Mouse (Mus musculus) intestine, embryonic 15.5 days (tissue): ENCODE measurements at regions not wholly inside any gene's neighbourhood (a gene's known extent, or its start where the extent isn't known, plus 50 kb on each side); places are given as distances from the start of the nearest gene placed in this dataset.

ENCODE experiments used
- ATAC-seq: fragments of 200-750 bp; cut with Nextera tagmentation; 2 replicates; pipeline ENCODE4 v1.8.0; 2017; ENCODE audit warnings: moderate TSS enrichment, moderate library complexity
- H3K27ac ChIP-seq: fragments of 300-500 bp; sonication (generic); 2 replicates; pipeline ENCODE4 v1.5.1; 2015; ENCODE audit warnings: mild to moderate bottlenecking, inconsistent platforms
- H3K27me3 ChIP-seq: fragments of 300-500 bp; sonication (generic); replicated peaks from 2 replicates; pipeline ENCODE4 v1.6.1; 2015; ENCODE audit warnings: inconsistent platforms
- H3K36me3 ChIP-seq: fragments of 300-500 bp; sonication (generic); 2 replicates; pipeline ENCODE4 v1.6.1; 2015; ENCODE audit warnings: inconsistent platforms
- H3K4me1 ChIP-seq: fragments of 300-500 bp; sonication (generic); replicated peaks from 2 replicates; pipeline ENCODE4 v1.6.1; 2015; ENCODE audit warnings: inconsistent platforms
- H3K4me2 ChIP-seq: fragments of 300-500 bp; sonication (generic); replicated peaks from 2 replicates; pipeline ENCODE4 v1.6.1; 2015; ENCODE audit warnings: mild to moderate bottlenecking, inconsistent platforms
- H3K4me3 ChIP-seq: fragments of 300-500 bp; sonication (generic); replicated peaks from 2 replicates; pipeline ENCODE4 v1.5.1; 2015; ENCODE audit warnings: inconsistent platforms
- H3K9ac ChIP-seq: fragments of 300-500 bp; sonication (generic); 2 replicates; pipeline ENCODE4 v1.6.1; 2015; ENCODE audit warnings: inconsistent platforms
- H3K9me3 ChIP-seq: fragments of 300-500 bp; sonication (generic); 2 replicates; pipeline ENCODE4 v1.6.1; 2016; ENCODE audit warnings: inconsistent platforms
- WGBS: fragments of 180-500 bp; shearing (Covaris S2); methylation state at CpG from one replicate; pipeline ENCODE4 v1.1.7; 2015; 5-methylcytosine and 5-hydroxymethylcytosine counted together

DNA sequence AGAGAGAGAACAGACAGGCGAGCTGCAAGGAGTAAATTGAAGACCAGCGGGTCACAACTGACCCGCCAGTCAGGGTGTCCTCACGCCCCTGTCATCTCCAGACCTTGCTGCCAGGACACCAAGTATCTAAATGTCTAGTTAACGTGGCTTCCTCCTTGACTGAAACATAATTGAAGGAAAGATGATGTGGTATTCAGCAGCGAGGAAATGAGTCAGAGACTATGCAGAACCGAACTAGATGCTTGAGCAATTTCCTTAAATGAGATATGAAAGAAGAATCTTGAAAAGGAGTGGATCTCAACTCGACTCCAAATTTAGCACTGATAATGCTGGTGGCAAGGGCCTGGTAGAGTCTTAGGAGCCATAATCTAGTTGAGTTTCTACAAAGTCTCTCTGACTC, 329.3 kb upstream of the Fam92a start:
- no peaks in the 10 kb centered on the region for H3K9me3 ChIP-seq
- H3K4me1 ChIP-seq, result no peaks in the 10 kb centered on the region
- no peaks in the 10 kb centered on the region for H3K36me3 ChIP-seq
- 88% methylated on average over 8 of the region's 8 CpGs for WGBS
- H3K4me2 ChIP-seq, result no peak overlapping the region
- no peaks in the 10 kb centered on the region for H3K27me3 ChIP-seq
- H3K4me3 ChIP-seq, result no peak overlapping the region
- no peak overlapping the region for H3K9ac ChIP-seq
- no peak overlapping the region for H3K27ac ChIP-seq
- no peak for ATAC-seq

DNA sequence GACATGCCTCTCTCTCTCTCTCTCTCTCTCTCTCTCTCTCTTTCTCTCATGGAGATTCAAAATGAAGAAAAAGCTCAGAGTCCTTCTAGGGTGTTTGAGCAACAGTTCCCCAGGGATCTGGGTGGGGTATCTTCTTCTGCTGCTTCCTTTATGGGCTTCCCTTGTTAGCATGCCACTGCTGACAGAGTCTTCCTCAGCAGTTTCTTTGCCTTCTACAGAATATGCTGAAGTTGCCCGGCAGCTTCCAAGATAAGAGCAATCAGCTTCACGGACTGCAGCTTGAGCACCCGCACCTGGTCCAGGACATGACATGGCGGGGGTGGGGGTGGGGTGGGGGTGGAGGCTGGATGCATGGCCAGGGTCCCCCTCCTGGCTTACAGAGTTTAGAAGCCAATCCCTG, 326.6 kb upstream of the Fam92a start:
- no peak overlapping the region for H3K4me3 ChIP-seq
- WGBS, result 68% methylated on average over 4 of the region's 4 CpGs
- no peaks in the 10 kb centered on the region for H3K27me3 ChIP-seq
- no peaks in the 10 kb centered on the region for H3K36me3 ChIP-seq
- no peak for ATAC-seq
- H3K4me2 ChIP-seq, result no peak overlapping the region
- H3K9me3 ChIP-seq, result no peaks in the 10 kb centered on the region
- no peaks in the 10 kb centered on the region for H3K4me1 ChIP-seq
- no peak overlapping the region for H3K27ac ChIP-seq
- no peak overlapping the region for H3K9ac ChIP-seq

DNA sequence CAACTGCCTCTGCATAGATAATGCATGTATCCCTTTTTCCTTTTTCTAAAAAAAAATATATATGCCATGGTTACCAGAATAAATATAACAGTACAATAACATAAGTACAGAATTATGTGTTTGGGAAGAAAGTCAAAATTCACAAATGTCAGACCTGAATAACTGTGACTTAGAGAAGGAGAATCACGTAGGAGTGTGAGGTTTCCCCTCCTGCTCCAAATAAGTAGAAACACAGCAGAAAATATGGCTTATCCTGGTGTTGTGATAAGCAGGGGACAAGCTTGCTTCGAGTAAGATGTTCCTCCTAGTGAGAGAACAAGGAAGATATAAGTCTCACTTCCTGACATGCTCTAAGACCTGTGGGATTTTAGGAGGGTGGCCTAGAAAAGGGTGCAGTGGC, 320.7 kb upstream of the Fam92a start:
- Histone ChIP-seq H3K36me3 (no peaks in the 10 kb centered on the region), H3K27me3 (no peaks in the 10 kb centered on the region), H3K4me3 (no peak overlapping the region), H3K9ac (no peak overlapping the region), H3K4me2 (no peak overlapping the region), H3K27ac (no peak overlapping the region), H3K4me1 (no peaks in the 10 kb centered on the region), H3K9me3 (no peaks in the 10 kb centered on the region)
- ATAC-seq, result no peak
- 59% methylated on average over 2 of the region's 2 CpGs for WGBS

DNA sequence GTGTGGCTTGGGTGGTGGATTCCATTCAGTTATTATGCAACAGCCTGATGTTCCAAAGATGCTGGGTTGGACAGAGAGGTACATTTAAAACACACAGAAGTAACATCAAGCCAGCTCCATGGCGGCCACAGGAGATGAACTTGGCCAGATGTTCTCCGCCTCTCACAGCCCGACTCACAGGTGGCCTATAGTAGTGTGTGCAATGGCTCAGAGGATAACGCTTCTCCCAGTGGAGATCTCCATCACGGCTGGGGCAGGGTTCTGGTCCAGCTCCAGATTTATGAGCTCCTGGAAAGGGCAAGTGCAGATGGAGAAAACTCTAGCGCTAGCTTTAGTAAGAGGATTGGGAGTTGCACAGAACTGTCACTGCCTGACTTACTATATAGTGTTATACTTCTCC, 319.5 kb upstream of the Fam92a start:
- H3K27me3 ChIP-seq, result no peaks in the 10 kb centered on the region
- 70% methylated on average over 6 of the region's 6 CpGs for WGBS
- no peak overlapping the region for H3K9ac ChIP-seq
- no peaks in the 10 kb centered on the region for H3K9me3 ChIP-seq
- no peak overlapping the region for H3K27ac ChIP-seq
- no peak overlapping the region for H3K4me3 ChIP-seq
- ATAC-seq, result no peak
- no peaks in the 10 kb centered on the region for H3K4me1 ChIP-seq
- no peak overlapping the region for H3K4me2 ChIP-seq
- H3K36me3 ChIP-seq, result no peaks in the 10 kb centered on the region

DNA sequence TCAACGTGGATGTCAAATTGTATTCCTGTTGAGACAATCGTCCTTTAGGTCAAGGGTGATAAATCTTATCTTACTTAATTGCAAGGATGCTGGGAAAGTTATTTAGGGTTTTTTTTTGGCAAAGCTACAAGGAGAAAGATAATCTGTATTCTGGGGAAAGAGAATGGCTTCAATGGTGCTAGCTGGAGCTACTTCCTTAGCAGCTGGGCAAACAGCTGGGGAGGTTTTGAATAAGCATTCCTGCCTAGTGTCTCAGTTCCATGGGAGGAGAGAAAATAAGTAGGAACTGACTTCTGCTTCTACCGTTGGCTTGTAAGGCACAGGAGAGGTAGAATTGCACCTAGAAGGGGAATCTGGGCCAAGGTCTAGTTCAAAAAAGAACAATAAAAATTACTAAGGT, 318.3 kb upstream of the Fam92a start:
- no peak overlapping the region for H3K9ac ChIP-seq
- no peaks in the 10 kb centered on the region for H3K36me3 ChIP-seq
- H3K4me3 ChIP-seq, result no peak overlapping the region
- no peak for ATAC-seq
- H3K4me1 ChIP-seq, result no peaks in the 10 kb centered on the region
- no peak overlapping the region for H3K27ac ChIP-seq
- no peaks in the 10 kb centered on the region for H3K9me3 ChIP-seq
- no peak overlapping the region for H3K4me2 ChIP-seq
- 50% methylated on average over 3 of the region's 3 CpGs for WGBS
- no peaks in the 10 kb centered on the region for H3K27me3 ChIP-seq

DNA sequence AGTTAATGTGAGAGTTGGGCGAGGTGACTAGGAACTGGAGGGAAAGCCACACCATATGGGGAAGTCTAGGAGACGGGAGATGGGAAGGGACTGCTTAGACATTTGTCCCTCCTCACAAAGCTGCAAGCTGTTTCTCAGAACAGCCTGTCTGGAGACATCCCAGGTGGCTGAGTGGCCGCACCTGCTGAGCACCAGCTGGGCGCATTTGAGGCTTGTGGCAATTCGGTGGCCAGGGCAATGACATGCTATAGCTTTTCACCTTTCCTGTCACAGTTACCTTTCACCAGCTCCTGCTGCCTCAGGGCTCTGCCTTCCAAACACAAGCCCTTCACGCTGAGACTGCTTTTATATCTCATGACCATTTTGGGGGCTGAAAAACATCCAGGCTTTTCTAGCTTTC, 317.5 kb upstream of the Fam92a start:
- Histone ChIP-seq H3K4me3 (no peak overlapping the region), H3K9me3 (no peaks in the 10 kb centered on the region), H3K36me3 (no peaks in the 10 kb centered on the region), H3K9ac (no peak overlapping the region), H3K27me3 (no peaks in the 10 kb centered on the region), H3K27ac (no peak overlapping the region), H3K4me2 (no peak overlapping the region), H3K4me1 (no peaks in the 10 kb centered on the region)
- WGBS, result 71% methylated on average over 6 of the region's 6 CpGs
- no peak for ATAC-seq

DNA sequence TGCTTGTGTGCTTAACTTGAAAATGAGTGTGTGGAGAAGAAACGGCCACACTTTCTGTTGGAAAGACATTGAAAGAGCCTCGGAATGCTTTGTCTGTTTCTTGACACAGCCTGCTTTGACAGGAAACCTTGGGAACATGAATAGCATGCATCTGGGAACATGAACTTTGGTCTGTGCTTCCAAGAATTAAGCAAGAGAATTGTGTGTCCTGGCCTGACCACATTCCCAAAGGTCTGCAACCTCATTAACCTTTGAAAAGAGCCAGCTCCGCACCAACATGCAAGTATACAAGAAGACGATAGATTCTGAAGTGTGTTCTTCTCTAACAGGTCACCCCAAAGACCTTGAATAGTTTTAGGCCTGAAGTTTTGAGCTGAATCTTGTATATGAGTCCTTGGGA, 309.7 kb upstream of the Fam92a start:
- H3K9me3 ChIP-seq, result no peaks in the 10 kb centered on the region
- no peaks in the 10 kb centered on the region for H3K4me1 ChIP-seq
- H3K27me3 ChIP-seq, result no peaks in the 10 kb centered on the region
- H3K9ac ChIP-seq, result no peak overlapping the region
- H3K27ac ChIP-seq, result no peak overlapping the region
- H3K36me3 ChIP-seq, result no peaks in the 10 kb centered on the region
- no peak overlapping the region for H3K4me3 ChIP-seq
- WGBS, result 74% methylated on average over 4 of the region's 4 CpGs
- no peak for ATAC-seq
- no peak overlapping the region for H3K4me2 ChIP-seq

DNA sequence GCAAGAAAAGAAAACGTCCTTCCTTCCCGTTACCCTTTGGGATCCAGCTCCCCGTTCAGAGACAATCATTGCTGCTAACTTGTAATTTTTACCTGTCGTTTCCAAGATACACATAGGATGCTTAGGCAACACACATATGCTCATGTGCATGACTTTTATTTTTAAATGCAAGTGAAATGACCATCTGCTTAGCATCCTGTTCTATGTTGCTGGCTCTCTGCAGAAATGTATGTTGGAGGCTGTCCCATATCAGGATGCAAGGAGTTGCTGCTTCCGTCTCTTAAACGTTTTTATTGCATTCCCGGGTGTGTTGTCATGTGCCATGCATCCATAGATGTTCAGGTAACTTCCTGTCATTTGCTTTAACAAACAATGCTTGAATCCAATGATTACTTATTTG, 304.9 kb upstream of the Fam92a start:
- 78% methylated on average over 7 of the region's 7 CpGs for WGBS
- H3K4me1 ChIP-seq, result no peaks in the 10 kb centered on the region
- ATAC-seq, result no peak
- no peaks in the 10 kb centered on the region for H3K9me3 ChIP-seq
- no peak overlapping the region for H3K4me2 ChIP-seq
- no peak overlapping the region for H3K9ac ChIP-seq
- H3K27me3 ChIP-seq, result no peaks in the 10 kb centered on the region
- H3K27ac ChIP-seq, result no peak overlapping the region
- no peaks in the 10 kb centered on the region for H3K36me3 ChIP-seq
- no peak overlapping the region for H3K4me3 ChIP-seq

DNA sequence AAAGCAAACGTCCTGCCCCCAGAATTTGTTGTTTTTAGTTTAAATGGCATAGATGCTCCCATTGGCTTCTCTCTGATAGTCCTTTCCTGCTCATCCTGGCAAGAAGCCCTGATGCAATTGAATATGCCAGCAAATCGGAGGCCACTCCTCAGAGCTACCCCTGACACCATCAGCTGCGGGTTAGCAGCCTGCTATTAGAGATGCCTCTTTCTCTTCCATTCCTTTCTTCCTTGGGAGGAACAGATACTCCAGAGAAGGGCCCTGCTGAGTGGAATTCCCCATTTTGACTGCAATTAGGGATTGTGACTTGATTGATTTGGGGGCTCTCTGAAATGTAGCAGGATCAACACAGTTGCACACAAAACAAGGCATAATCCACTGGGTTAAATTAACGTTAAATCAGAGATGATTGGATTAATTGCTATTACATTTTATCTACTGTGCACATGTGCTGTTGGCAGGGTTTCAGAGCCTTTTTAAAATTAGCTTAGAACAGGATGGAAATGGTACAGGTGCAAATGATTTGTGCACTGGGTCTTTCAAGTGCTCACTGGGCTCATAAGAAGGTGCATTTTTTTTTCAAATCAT, 303.3 kb upstream of the Fam92a start:
- H3K4me1 ChIP-seq, result no peaks in the 10 kb centered on the region
- WGBS, result 56% methylated on average over 4 of the region's 4 CpGs

DNA sequence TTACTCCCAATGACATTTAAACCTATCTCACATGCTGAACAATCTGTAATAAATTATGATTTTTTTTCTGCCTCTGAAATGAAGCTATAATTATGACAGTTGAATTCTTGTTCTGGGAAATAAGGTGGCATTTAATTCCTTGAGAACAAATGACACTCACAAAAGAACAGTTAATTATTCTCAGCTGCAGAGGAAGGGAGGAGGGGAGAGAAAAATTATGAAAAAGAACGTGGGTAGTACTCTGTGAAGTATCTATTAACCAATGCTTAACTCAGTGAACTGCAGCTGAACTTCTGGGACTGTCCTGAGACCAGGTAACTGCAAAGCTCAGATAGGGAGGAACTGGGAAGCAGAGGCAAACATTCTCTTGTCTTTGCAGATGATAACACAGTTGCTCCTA, 302.6 kb upstream of the Fam92a start:
- Histone ChIP-seq H3K27me3 (no peaks in the 10 kb centered on the region), H3K4me3 (no peak overlapping the region), H3K4me1 (no peaks in the 10 kb centered on the region), H3K36me3 (no peaks in the 10 kb centered on the region), H3K9me3 (no peaks in the 10 kb centered on the region), H3K4me2 (no peak overlapping the region), H3K27ac (no peak overlapping the region), H3K9ac (no peak overlapping the region)
- ATAC-seq, result no peak
- WGBS, result 43% methylated on average over 1 of the region's 1 CpGs

More for the DNA sequence above, 303.3 kb upstream of the Fam92a start:
- Histone ChIP-seq H3K9me3 (no peaks in the 10 kb centered on the region), H3K27me3 (no peaks in the 10 kb centered on the region), H3K27ac (no peak overlapping the region), H3K36me3 (no peaks in the 10 kb centered on the region), H3K4me3 (no peak overlapping the region), H3K9ac (no peak overlapping the region), H3K4me2 (no peak overlapping the region)
- no peak for ATAC-seq

DNA sequence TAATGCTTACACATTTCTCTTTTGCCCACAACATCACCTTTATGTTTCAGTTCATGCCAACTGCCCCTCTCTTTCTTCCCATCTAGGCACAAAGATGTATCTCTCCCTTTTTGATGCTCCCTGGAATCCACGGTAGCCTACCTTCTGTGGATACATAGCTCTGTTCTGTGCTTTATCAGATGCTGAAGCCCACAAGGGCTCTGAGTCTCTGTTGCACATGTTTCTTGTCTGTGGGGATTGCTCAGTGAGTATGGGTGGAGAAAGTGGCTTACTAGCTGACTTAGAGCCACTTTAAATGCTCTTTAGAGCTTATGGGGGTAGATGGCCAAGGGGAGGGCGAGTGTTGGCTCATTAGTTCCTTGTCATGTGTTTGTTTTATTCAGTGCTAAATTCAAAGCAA, 289.9 kb upstream of the Fam92a start:
- Histone ChIP-seq H3K9ac (no peak overlapping the region), H3K4me3 (no peak overlapping the region), H3K9me3 (no peaks in the 10 kb centered on the region), H3K36me3 (no peaks in the 10 kb centered on the region), H3K27me3 (no peaks in the 10 kb centered on the region), H3K4me2 (no peak overlapping the region), H3K27ac (no peak overlapping the region), H3K4me1 (peaks cover 2% of the 10 kb centered on the region; the same call in 1 of the 2 replicates)
- ATAC-seq, result no peak
- 64% methylated on average over 2 of the region's 2 CpGs for WGBS

DNA sequence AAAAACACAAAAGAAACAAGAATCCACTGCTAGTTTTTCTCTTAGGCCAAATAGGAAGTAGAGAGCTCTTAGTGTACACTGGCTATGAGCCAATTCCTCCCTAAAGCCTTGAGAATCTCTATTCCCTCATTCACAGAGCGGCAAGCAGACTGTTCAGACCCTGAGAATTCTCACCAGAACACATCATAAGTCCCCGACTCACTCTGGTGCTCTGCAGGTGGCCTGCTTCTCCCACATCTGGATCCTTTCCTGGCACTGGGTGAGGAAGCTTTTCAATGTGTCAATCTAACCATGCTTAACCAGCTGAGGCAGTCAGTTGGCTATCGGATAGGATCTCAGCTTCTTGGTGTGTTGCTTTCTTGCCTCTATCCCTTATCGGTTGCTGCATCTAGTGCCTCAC, 289.4 kb upstream of the Fam92a start:
- WGBS, result 46% methylated on average over 4 of the region's 4 CpGs
- no peaks in the 10 kb centered on the region for H3K27me3 ChIP-seq
- H3K4me3 ChIP-seq, result no peak overlapping the region
- no peaks in the 10 kb centered on the region for H3K9me3 ChIP-seq
- H3K27ac ChIP-seq, result no peak overlapping the region
- no peaks in the 10 kb centered on the region for H3K36me3 ChIP-seq
- H3K4me1 ChIP-seq, result peaks cover 2% of the 10 kb centered on the region; the same call in 1 of the 2 replicates
- H3K4me2 ChIP-seq, result no peak overlapping the region
- no peak for ATAC-seq
- no peak overlapping the region for H3K9ac ChIP-seq

DNA sequence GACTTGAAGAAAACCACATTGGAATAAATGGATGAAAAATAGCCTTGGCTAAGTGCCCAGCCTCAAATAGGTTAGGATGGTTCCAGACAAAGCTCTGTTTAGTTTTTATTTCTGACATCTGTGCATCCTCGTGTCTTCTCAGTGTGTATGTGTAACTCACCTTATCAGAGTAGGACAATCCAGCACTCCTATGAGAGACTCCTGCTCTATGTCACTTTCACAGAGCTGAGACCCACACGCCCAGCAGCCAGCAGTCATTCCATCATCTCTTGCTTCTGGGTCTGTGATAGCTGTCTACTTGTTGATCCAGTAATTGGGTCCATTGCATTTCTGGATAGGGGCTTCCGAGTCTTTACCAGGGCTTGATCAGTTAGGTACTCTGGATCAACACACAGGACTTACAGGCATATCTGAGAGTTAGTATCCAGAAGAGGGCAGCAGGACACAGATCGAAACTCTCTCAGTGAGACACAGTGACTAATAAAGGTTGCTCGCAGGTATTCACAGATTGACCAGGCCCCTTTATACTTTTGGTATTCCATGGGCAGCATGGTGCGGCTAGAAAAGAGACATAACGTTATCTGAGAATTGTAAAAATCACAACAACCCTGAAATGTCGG, 286.3 kb upstream of the Fam92a start:
- Histone ChIP-seq H3K4me1 (peaks cover 2% of the 10 kb centered on the region; the same call in 1 of the 2 replicates), H3K9ac (no peak overlapping the region), H3K4me2 (no peak overlapping the region), H3K27me3 (no peaks in the 10 kb centered on the region), H3K9me3 (no peaks in the 10 kb centered on the region), H3K36me3 (no peaks in the 10 kb centered on the region), H3K27ac (no peak overlapping the region), H3K4me3 (no peak overlapping the region)
- WGBS, result 62% methylated on average over 8 of the region's 8 CpGs
- no peak for ATAC-seq
